Mouse (Mus musculus) lung, postnatal 36 days (tissue): ENCODE measurements at regions not wholly inside any gene's neighbourhood (a gene's known extent, or its start where the extent isn't known, plus 50 kb on each side); places are given as distances from the start of the nearest gene placed in this dataset.
A peak's percentile ranks its signal among the peaks of the same experiment; 100 is the strongest.
"Not testable (repeated sequence)": the region's sequence is repeated elsewhere in the genome, so short reads cannot be mapped to it uniquely, and the experiment has no call there.

ENCODE experiments used
- DNase-seq: peaks from one replicate; pipeline ENCODE4 v3.0.0; 2022; ENCODE audit warnings: mixed read lengths

- no peak for DNase-seq
These were observed 102.0 kb upstream of the Abca1 start for GRCm38 (mm10) chr4:53261556-53262140.

- no peak for DNase-seq
These were observed 99.3 kb upstream of the Abca1 start for GRCm38 (mm10) chr4:53258975-53259374.

- no peak for DNase-seq
These were observed 97.3 kb upstream of the Abca1 start for GRCm38 (mm10) chr4:53256996-53257395.

GRCm38 (mm10) chr4:53254483-53254882, 94.8 kb upstream of the Abca1 start:
- no peak for DNase-seq

DNA sequence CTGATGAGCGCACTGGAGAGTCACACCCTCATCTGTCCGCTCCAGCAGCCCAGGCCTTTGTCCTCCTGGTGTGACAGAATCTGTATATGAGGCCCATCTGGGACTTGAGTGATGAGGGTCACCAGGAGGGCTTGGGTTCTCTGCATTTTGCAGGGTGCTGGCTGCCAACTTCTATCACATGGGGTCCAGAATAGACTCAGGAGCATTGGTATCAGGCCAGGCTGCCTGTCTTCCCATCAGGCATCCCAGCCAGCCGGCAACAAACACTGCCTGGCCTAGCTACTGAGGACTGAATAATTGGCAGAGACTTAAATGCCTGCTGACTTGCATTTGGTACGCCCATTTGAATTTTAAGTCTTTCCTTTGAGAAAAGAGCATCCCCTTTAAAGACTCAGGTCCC, 94.0 kb upstream of the Abca1 start:
- no peak for DNase-seq

DNA sequence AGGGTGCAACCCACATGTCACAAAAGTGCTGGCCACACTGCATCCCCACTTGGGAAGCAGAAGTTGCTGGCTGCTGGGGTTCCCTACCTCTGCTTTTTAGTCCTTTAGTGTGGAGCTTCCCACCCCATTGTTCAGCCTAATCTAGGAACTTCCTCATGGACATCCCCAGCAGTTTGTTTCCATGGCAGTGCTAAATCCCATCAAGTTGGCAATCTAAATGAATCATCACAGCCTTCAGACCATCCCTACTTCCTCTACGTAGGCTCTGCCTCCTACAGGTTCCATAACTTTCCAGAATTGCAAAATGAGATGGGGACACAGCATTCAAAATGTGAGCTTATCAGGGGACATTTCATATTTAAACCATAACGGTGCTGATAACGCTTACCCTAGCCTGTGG, 90.6 kb upstream of the Abca1 start:
- DNase-seq, result no peak

GRCm38 (mm10) chr4:53246083-53246747, 86.5 kb upstream of the Abca1 start:
- DNase-seq, result no peak

DNA sequence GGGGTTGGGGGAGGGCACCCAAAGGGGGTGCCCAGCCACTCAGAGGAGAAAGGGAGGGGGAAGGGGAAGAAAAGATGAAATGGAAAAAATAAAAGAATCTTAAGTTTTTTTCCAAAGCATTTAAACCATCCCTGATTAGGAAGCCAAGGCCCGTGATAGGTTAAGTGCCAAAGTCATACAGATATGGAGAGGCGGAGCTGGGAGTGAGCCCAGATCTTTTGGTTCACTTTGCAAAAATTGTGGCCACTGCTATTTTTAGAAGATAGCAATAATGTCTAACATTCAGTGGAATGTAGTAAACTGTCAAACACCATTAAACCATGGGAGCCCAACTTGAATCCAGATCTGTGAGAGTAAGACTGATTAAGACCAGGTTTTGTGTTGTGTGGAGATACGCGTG, 85.9 kb upstream of the Abca1 start:
- no peak for DNase-seq

DNA sequence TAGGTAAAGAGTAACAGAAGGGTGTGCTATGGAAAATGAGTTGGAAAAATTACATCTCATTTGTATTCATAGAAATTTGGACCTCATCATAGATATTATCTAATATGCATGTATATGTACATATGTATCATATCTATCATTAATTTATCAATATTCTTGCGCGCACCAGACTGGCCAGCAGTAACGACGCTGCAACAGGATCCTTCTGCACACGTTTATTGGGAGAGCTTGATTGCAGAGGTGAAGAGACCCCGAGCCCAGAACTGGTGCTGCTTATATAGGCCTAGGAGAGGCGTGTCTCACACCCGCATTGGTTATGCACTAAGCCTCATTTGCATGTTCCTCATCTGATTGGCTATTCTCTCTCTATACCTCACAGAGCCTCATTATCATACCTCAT, 83.8 kb upstream of the Abca1 start:
- DNase-seq, result not testable (repeated sequence)

DNA sequence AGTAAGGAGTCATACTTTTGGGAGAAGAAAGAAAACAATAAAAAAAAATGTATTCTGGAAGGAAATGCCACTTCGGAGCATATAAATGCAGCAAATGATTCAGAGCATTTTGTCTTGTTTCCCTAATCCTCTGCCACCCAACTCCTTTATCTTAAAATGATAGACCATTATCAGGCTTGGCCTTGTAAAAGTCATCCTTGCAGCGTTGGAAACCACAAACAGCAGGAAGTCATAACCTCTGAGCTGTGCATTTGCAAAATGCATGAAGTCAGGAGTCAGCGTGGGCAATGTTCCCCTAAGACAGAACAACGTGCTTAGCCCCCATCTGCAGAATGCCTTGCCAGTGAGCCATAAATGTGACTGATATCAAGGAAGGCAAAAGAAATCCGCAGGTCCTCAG, 80.2 kb upstream of the Abca1 start:
- DNase-seq, result no peak

DNA sequence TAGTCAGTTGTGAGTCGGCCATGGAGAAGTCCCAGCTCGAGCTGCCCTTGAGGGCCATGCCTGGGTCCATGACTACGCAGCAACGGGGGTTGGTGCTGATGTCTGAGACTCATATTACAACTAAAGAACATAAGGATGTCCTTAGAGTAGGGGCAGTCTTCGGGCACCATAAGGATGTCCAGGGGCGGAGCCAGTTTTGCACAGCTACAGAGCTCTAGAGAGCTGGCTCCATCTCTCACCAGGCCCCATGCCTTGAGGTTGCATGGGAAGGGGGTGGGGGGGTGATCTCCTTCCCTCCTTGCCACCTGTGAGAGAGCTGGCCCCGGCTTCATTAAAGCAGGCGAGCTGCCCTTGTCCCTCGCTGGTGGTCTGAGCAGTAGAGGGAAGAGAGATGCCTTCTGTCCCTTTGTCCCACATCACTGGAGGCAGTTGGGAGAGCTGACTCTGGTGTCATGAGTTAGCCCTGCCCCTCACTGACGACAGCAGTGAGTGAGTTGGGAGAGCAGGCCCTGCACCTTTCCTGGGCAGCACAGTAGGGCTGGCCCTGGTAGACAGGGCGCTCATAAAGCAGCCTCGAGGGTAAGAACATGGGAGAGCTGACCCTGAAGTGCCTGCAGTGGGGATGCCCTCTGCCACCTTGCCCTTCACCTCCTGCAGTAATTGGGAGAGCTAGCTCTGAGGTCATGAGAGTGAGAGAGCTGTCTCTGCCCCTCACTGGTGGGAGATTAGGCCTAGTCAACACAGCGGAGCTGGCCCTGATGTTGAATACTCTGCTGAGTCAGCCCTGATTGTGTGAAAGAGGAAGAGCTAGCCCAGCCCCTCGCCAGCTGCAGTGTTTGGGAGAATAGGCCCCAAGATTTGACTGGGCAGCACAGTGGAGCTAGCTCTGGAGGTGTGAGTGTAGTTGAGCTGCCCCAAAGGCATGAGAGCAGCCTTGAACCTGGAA, 78.9 kb upstream of the Abca1 start:
- no peak for DNase-seq

DNA sequence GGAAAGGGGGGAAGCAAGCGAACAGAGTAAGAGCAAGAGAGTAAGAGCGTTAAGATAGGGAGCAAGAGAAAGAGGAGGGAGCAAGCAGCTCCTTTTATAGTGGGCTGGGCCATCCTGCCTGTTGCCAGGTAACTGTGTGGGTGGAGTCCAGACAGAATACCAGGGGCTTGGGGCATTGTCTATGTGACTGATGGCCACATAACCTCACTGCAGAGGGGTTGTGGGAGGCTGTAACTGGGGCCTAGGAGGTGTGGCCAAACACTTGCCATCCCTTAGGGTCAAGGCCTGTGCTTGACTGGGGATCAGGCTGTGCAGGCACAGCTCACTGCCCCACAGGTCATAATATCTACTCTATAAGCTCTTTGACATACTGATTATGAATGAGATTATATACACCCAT, 76.2 kb upstream of the Abca1 start:
- no peak for DNase-seq

- DNase-seq, result no peak
These were observed 72.7 kb upstream of the Abca1 start for GRCm38 (mm10) chr4:53232436-53232835.

DNA sequence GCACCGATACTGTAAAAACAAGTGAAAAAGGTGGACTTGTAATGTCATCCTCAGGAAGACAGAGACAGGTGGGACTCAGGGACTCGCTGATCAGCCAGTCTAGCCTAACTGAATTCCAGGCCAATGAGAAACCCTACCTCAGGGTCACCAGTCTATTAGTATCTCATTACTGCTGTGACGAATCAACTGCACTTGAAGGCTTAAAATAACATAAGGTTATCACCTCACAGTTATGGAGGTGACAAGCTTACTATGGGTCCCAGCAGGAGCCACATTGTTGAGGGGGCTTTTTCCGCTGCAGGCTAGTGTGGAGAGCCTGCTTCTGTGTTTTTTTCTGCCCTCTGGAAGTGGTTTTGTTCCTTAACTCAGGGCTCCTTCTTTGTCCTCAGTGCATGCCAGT, 72.2 kb upstream of the Abca1 start:
- DNase-seq, result no peak

DNA sequence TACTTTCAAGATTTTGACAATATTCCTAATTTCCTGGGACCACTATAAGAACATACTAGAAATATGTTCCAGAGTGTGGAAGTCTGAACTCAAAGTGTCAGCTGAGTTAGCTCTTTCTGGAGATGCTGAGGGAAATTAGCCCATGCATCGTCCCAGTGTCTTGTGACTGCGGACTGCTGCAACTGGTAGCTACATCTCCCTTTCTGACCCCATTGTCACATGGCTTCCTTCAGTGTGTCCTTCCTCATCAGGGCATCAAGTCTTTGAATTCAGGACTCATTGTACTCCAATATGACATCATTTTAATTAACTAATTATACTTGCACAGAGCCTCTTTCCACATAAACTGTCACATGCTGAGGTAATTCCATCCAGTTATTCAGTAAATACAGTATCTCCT, 71.4 kb upstream of the Abca1 start:
- no peak for DNase-seq

- no peak for DNase-seq
These were observed 68.7 kb upstream of the Abca1 start for GRCm38 (mm10) chr4:53228444-53228843.

DNA sequence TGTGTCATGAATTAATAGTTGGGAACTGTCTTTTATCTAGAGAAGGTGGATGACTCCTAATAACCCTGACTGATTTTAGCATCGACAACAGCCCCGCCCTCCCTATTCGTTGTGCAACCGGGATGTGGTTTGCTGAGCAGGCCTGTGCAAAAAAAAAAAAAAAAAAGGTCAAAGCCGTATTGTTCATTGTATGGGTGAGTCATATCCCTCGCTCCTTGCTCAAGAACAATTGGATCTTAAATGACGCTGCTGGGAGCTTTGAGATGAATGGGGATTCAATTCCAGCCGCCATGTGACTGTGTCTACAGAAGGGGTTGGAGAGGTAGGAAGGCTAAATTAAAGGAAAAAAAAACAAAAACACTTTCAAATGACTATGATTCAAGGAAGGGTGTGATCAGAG, 68.1 kb upstream of the Abca1 start:
- DNase-seq, result peak; percentile 84

GRCm38 (mm10) chr4:53227071-53227470, 67.4 kb upstream of the Abca1 start:
- DNase-seq, result peak; percentile 58

DNA sequence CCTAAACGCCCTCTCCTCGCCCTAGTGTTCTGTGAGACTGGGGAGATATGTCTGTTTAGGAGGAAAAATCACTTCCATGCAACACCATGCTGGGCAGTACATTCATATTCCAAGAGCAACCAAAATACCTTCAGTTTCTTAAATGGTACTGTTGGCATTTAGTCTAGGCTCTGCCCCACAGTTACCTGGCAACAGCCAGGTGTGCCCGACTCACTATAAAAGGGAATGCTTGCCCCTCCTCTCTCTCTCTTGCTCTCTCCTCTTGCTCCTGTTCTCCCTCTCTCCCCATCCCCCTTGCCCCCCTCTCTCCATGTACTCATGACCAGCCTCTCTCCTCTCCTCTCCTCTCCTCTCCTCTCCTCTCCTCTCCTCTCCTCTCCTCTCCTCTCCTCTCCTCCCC, 66.7 kb upstream of the Abca1 start:
- DNase-seq, result peak; percentile 65

- no peak for DNase-seq
These were observed 63.7 kb upstream of the Abca1 start for GRCm38 (mm10) chr4:53223379-53223778.

- no peak for DNase-seq
These were observed 61.1 kb upstream of the Abca1 start for GRCm38 (mm10) chr4:53220809-53221208.

DNA sequence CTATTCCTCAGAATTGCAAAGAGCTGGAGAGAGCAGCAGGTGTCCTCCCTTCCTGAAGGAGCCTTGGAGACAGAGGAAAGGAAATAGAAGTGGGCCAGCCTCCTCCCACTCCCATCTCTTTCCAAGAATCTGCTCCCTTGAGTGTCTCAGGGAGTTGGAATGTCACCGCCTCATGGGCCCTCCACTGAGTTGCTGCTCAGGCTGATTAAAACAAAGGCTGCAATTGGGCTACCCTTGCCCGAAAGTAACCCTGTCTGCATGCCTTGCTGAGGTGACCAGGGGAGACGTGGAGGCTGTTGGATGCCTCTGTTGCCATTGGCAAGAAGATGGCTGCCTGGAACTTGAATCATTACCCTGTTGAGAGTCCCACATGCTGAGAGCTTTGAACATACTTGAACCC, 59.7 kb upstream of the Abca1 start:
- DNase-seq, result peak; percentile 71

DNA sequence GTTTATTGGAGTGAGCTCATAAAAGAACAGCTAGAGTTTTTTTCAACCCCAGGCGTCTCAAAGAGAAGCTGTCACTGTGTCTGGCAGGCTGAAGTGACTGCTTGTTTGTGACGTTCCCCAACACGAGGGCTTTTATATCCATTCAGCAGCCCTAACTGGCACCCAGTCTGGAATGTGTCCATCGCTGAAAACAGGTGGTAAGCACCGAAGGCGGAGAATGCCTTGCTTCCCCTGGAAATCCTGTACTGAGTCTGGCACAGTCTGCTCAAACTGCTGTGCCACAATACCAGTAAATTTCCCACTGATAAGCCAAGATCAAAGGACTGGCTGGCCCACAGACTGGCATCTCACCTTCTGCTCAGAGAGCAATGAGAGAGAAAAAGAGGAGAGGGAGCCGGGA, 59.1 kb upstream of the Abca1 start:
- peak; percentile 48 for DNase-seq

DNA sequence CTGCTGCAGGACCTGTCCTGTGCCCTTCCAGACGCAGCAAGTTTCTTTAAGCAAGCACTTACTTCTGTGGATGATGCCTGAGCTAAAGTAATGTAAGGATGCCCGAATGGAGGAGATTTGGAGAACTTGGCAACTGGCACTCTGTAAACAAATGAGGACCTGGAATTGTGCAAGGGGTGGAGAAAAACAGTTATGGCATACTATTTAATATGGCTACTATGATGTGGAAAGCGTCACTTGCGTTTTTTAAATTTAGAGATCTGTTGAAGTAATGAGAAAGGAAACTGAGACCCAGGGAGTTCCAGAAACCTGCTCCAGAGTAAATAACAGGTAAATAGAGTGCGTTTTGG, 58.6 kb upstream of the Abca1 start:
- no peak for DNase-seq
